Mouse (Mus musculus): ENCODE results near the gene Spred1.
A peak's percentile ranks its signal among the peaks of the same experiment; 100 is the strongest.
"Not testable (repeated sequence)": the region's sequence is repeated elsewhere in the genome, so short reads cannot be mapped to it uniquely, and the experiment has no call there.

The Spred1 gene

GRCm38 (mm10) chr2:117119291-117120245 is 1.6 kb upstream of the Spred1 start:
- DNase-seq (ENCODE audit: low spot score in 2 of 2), result no peak

GRCm38 (mm10) chr2:117120246-117121211 is 645 bp upstream of the Spred1 start:
- peak; percentile 57 to 67 for DNase-seq (ENCODE audit: low spot score in 2 of 2)

GRCm38 (mm10) chr2:117121984-117122605 is 921 bp downstream of the Spred1 start:
- DNase-seq (ENCODE audit: low spot score in 2 of 2), result no peak

- DNase-seq (ENCODE audit: low spot score in 2 of 2), result peak in 1 of 2 experiments; percentile 52
Measured at GRCm38 (mm10) chr2:117122701-117123337, 1.6 kb downstream of the Spred1 start.

GRCm38 (mm10) chr2:117123701-117124100 is 2.5 kb downstream of the Spred1 start:
- no peak for DNase-seq (ENCODE audit: low spot score in 2 of 2)

GRCm38 (mm10) chr2:117124839-117125238 is 3.7 kb downstream of the Spred1 start:
- no peak for DNase-seq (ENCODE audit: low spot score in 2 of 2)

GRCm38 (mm10) chr2:117129156-117129555 is 8.0 kb downstream of the Spred1 start:
- no peak for DNase-seq (ENCODE audit: low spot score in 2 of 2)

GRCm38 (mm10) chr2:117131041-117131440 is 9.9 kb downstream of the Spred1 start:
- not testable (repeated sequence) for DNase-seq (ENCODE audit: low spot score in 2 of 2)

GRCm38 (mm10) chr2:117131910-117132309 is 10.7 kb downstream of the Spred1 start:
- DNase-seq (ENCODE audit: low spot score in 2 of 2), result no peak

GRCm38 (mm10) chr2:117133541-117133940 is 12.4 kb downstream of the Spred1 start:
- no peak for DNase-seq (ENCODE audit: low spot score in 2 of 2)

GRCm38 (mm10) chr2:117137751-117138150 is 16.6 kb downstream of the Spred1 start:
- no peak for DNase-seq (ENCODE audit: low spot score in 2 of 2)

GRCm38 (mm10) chr2:117138932-117139331 is 17.8 kb downstream of the Spred1 start:
- DNase-seq (ENCODE audit: low spot score in 2 of 2), result no peak

- DNase-seq (ENCODE audit: low spot score in 2 of 2), result no peak
Measured at GRCm38 (mm10) chr2:117139977-117140376, 18.8 kb downstream of the Spred1 start.

GRCm38 (mm10) chr2:117143106-117143505 is 21.9 kb downstream of the Spred1 start:
- DNase-seq (ENCODE audit: low spot score in 2 of 2), result no peak

GRCm38 (mm10) chr2:117146026-117146425 is 24.9 kb downstream of the Spred1 start:
- no peak for DNase-seq (ENCODE audit: low spot score in 2 of 2)

GRCm38 (mm10) chr2:117146617-117147016 is 25.4 kb downstream of the Spred1 start:
- DNase-seq (ENCODE audit: low spot score in 2 of 2), result no peak

- no peak for DNase-seq (ENCODE audit: low spot score in 2 of 2)
Measured at GRCm38 (mm10) chr2:117152161-117152560, 31.0 kb downstream of the Spred1 start.

- no peak for DNase-seq (ENCODE audit: low spot score in 2 of 2)
Measured at GRCm38 (mm10) chr2:117168379-117168778, 47.2 kb downstream of the Spred1 start.

- no peak for DNase-seq (ENCODE audit: low spot score in 2 of 2)
Measured at GRCm38 (mm10) chr2:117169037-117169436, 47.9 kb downstream of the Spred1 start.

- DNase-seq (ENCODE audit: low spot score in 2 of 2), result no peak
Measured at GRCm38 (mm10) chr2:117172981-117173380, 51.8 kb downstream of the Spred1 start.

- no peak for DNase-seq (ENCODE audit: low spot score in 2 of 2)
Measured at GRCm38 (mm10) chr2:117176066-117176465, 54.9 kb downstream of the Spred1 start.

All from spleen, postnatal 14 days (tissue).